In genomic region chr10:75916840-75917239, GRCm38 (mm10) we compare ENCODE assay signal across 29 mouse cellular contexts. TPM values are rescaled to one million over a fixed set of nuclear protein-coding genes. Genes with fewer than 3 reads are reported as not detected.
A peak's percentile ranks its signal among the peaks of the same experiment; 100 is the strongest.
DNase-seq lines count a peak whose midpoint lies in the region; TF ChIP-seq lines count a peak whose summit lies in the region.
"Had no signal": no experiment of that assay in that cellular context is flagged by ENCODE, and none has a peak within 500 bp of the region (broad histone marks: within the 10 kb centered on the region; RNA-seq: fewer than 3 reads in every experiment).

No protein-coding gene starts in this region.

- 48% methylated on average over 8 of the region's 8 CpGs for WGBS in limb, embryonic 10.5 days

- H3K27ac ChIP-seq in gastrocnemius, adult 2 months = 0 out of 2 replicates have a peak overlapping the region, but pooled peaks have one; percentile 21
- no peak overlapping the region for H3K27ac ChIP-seq in limb, embryonic 10.5 days
- H3K27ac ChIP-seq: forebrain, embryonic 10.5 days; forebrain, embryonic 15.5 days; hindbrain, embryonic 10.5 days; intestine, embryonic 15.5 days; neural tube, embryonic 15.5 days; stomach, embryonic 15.5 days had no signal

- H3K27me3 ChIP-seq in limb, embryonic 10.5 days (ENCODE audit: low read depth, poor library complexity, severe bottlenecking) = no peaks in the 10 kb centered on the region
- H3K27me3 ChIP-seq: forebrain, embryonic 15.5 days; intestine, embryonic 15.5 days; neural tube, embryonic 15.5 days; stomach, embryonic 15.5 days had no signal

- H3K36me3 ChIP-seq in limb, embryonic 10.5 days = peaks cover 75% of the 10 kb centered on the region

- TF ChIP-seq CTCF in gastrocnemius, adult 2 months (IDR thresholded peaks at IDR 0.05) = no peak

- no peak for DNase-seq in gastrocnemius, adult 2 months
- DNase-seq in gastrocnemius, postnatal 4 days (ENCODE audit: low spot score in 2 of 2) = no peak
- peak; percentile 40 for DNase-seq in embryo, embryonic 11 days
- peak; percentile 51 for DNase-seq in limb, embryonic 10.5 days (ENCODE audit: low spot score)
- peak; percentile 49 for DNase-seq in mesoderm, embryonic 11.5 days (ENCODE audit: low read depth, low spot score)
- no peak for DNase-seq in adrenal gland, postnatal 36 days
- no peak for DNase-seq in adrenal gland, postnatal 10 days
- no peak for DNase-seq in T-cell, adult 2 months (ENCODE audit: low spot score)
- DNase-seq: adrenal gland, postnatal 14 days; cerebellum, adult 18-20 months; cerebellum, postnatal 14 days; gastrocnemius, postnatal 10 days; heart, postnatal 14 days; kidney, adult 2 months; kidney, postnatal 4 days; liver, postnatal 0 days; midbrain, embryonic 14.5 days; retina, postnatal 1 day; right cerebral cortex, postnatal 14 days; thymus, postnatal 14 days had no signal

- no peak overlapping the region for H3K4me3 ChIP-seq in gastrocnemius, adult 2 months
- H3K4me3 ChIP-seq in limb, embryonic 10.5 days = no peak overlapping the region
- H3K4me3 ChIP-seq: forebrain, embryonic 10.5 days; forebrain, embryonic 15.5 days; hindbrain, embryonic 10.5 days; intestine, embryonic 15.5 days; neural tube, embryonic 15.5 days; stomach, embryonic 15.5 days had no signal

- H3K9me3 ChIP-seq in limb, embryonic 10.5 days (replicated peaks) = no peaks in the 10 kb centered on the region
- H3K9me3 ChIP-seq: forebrain, embryonic 10.5 days; forebrain, embryonic 15.5 days; hindbrain, embryonic 10.5 days; intestine, embryonic 15.5 days; neural tube, embryonic 15.5 days; stomach, embryonic 15.5 days had no signal

- intact Hi-C loops in gastrocnemius, adult 2 months (cut with DNase I) = loop anchor here (2.0 kb wide), 1 partner anchor 18 kb away; no protein-coding TSS in a partner anchor

- peaks cover 41% of the 10 kb centered on the region for H3K4me1 ChIP-seq in limb, embryonic 10.5 days
- H3K4me1 ChIP-seq: intestine, embryonic 15.5 days had no signal

RNA-seq across cellular contexts. Expression of gene Smarcb1, which starts 4.6 kb away (rescaled TPM):
- 10 to 100 TPM; 13.0 to 17.7 TPM for total RNA-seq in gastrocnemius, adult 2 months (2021)
- total RNA-seq in gastrocnemius, postnatal 4 days (2021) = 10 to 100 TPM; 55.0 to 60.2 TPM
- polyA plus RNA-seq in limb, embryonic 10.5 days (2016; fragmentation: Nextera tagmentation; extraction: Ambion mirVana) = 285 and 294 TPM in 2 replicates
- total RNA-seq in adrenal gland, postnatal 36 days (2021) = 10 to 100 TPM; 77.5 to 89.1 TPM
- total RNA-seq in adrenal gland, postnatal 10 days (2021) = 10 to 100 TPM; 70.4 to 73.0 TPM

RNA-seq across cellular contexts. Expression of gene Chchd10, which starts 16.1 kb away (rescaled TPM):
- 1,000 to 10,000 TPM; 1,469 to 1,586 TPM for total RNA-seq in gastrocnemius, adult 2 months (2021)
- 100 to 1,000 TPM; 390 to 396 TPM for total RNA-seq in gastrocnemius, postnatal 4 days (2021)
- polyA plus RNA-seq in limb, embryonic 10.5 days (2016; fragmentation: Nextera tagmentation; extraction: Ambion mirVana) = 4.9 and 5.8 TPM in 2 replicates
- total RNA-seq in adrenal gland, postnatal 36 days (2021) = 1,000 to 10,000 TPM; 1,047 to 1,196 TPM
- total RNA-seq in adrenal gland, postnatal 10 days (2021) = 1,000 to 10,000 TPM; 1,348 to 1,353 TPM

RNA-seq across cellular contexts. Expression of gene Mmp11, which starts 19.5 kb away (rescaled TPM):
- total RNA-seq in gastrocnemius, adult 2 months (2021) = 1 to 10 TPM; 2.5 to 2.8 TPM
- 10 to 100 TPM; 12.7 to 15.0 TPM for total RNA-seq in gastrocnemius, postnatal 4 days (2021)
- polyA plus RNA-seq in limb, embryonic 10.5 days (2016; fragmentation: Nextera tagmentation; extraction: Ambion mirVana) = 39.6 and 68.1 TPM in 2 replicates
- total RNA-seq in adrenal gland, postnatal 36 days (2021) = 10 to 100 TPM in 1 of 2 experiments, 1 to 10 TPM in 1; 8.6 to 10.1 TPM
- 10 to 100 TPM in 1 of 2 experiments, 1 to 10 TPM in 1; 6.6 to 14.6 TPM for total RNA-seq in adrenal gland, postnatal 10 days (2021)

RNA-seq across cellular contexts. Expression of gene Derl3, which starts 23.6 kb away (rescaled TPM):
- total RNA-seq in gastrocnemius, adult 2 months (2021) = under 1 TPM in 1 of 2 experiments, not detected in 1; 0.45 TPM
- 1 to 10 TPM in 1 of 2 experiments, under 1 TPM in 1; 0.96 to 1.0 TPM for total RNA-seq in gastrocnemius, postnatal 4 days (2021)
- 3.1 and 3.8 TPM in 2 replicates for polyA plus RNA-seq in limb, embryonic 10.5 days (2016; fragmentation: Nextera tagmentation; extraction: Ambion mirVana)
- 1 to 10 TPM in 1 of 2 experiments, under 1 TPM in 1; 0.93 to 2.8 TPM for total RNA-seq in adrenal gland, postnatal 36 days (2021)
- total RNA-seq in adrenal gland, postnatal 10 days (2021) = 1 to 10 TPM in 1 of 2 experiments, under 1 TPM in 1; 0.91 to 1.3 TPM

RNA-seq across cellular contexts. Expression of gene Gm867, which starts 23.6 kb away (rescaled TPM):
- not detected for total RNA-seq in gastrocnemius, adult 2 months (2021)
- not detected for total RNA-seq in gastrocnemius, postnatal 4 days (2021)
- polyA plus RNA-seq in limb, embryonic 10.5 days (2016; fragmentation: Nextera tagmentation; extraction: Ambion mirVana) = 0.20 and 0.49 TPM in 2 replicates
- 1 to 10 TPM in 1 of 2 experiments, under 1 TPM in 1; 0.83 to 2.3 TPM for total RNA-seq in adrenal gland, postnatal 36 days (2021)
- under 1 TPM; 0.48 to 0.51 TPM for total RNA-seq in adrenal gland, postnatal 10 days (2021)
- total RNA-seq: granulocyte monocyte progenitor cell, adult 5-6 weeks had no signal
- polyA plus RNA-seq: small intestine, adult 2 months; urinary bladder, adult 2 months had no signal

Comparison
In these comparisons a context has a peak if more than half of its experiments do, and no peak if none do; other contexts are left out.
1. DNase-seq: peak in embryo, embryonic 11 days (single experiment), limb, embryonic 10.5 days (single experiment) and mesoderm, embryonic 11.5 days (single experiment); none in gastrocnemius, adult 2 months (single experiment), gastrocnemius, postnatal 4 days (0 of 2), adrenal gland, postnatal 36 days (0 of 2), adrenal gland, postnatal 10 days (single experiment) and T-cell, adult 2 months (single experiment).